Mouse (Mus musculus): ENCODE results near the gene Traf5. TPM values are rescaled to one million over a fixed set of nuclear protein-coding genes. Genes with fewer than 3 reads are reported as not detected.

Gene Traf5
- polyA plus RNA-seq, 1 experiment, result 10.1 TPM

DNA sequence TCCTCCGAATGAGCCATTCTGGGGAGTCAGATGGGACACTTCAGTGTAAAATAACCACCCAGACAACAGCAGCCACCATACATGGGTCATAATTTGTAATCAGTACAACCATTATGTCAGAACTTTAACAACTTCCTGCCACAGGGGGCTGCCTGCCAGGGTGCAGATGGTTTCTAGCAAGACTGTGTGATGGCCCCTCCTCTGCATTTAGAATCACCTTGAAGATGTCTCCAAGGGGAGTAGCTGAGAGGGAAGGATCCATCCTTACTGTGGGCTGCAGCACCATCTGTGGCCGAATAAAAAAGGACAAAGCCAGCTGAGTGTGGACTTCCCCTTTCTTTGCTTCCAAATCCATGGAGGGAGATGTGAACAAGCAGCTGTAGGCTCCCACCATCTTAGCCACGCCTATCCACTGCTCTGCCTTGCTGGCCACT lies 21.7 kb downstream of the Traf5 start:
- H3K36me3 ChIP-seq (ENCODE audit: control insufficient read depth, insufficient read depth, low read length), result no peaks in the 10 kb centered on the region
- no peak overlapping the region for H3K4me3 ChIP-seq (ENCODE audit: control insufficient read depth, insufficient read depth, low read length)
- H3K27me3 ChIP-seq (ENCODE audit: control insufficient read depth, insufficient read depth, low read length), result no peaks in the 10 kb centered on the region
- H3K4me1 ChIP-seq (replicated peaks; ENCODE audit: control insufficient read depth, insufficient read depth, low read length), result peaks cover 9% of the 10 kb centered on the region; the same call in 1 of the 2 replicates
- DNase-seq, result no peak
- H3K27ac ChIP-seq (ENCODE audit: control insufficient read depth, insufficient read depth, low read length), result no peak overlapping the region
- WGBS, result 25% methylated on average over 3 of the region's 3 CpGs
- TF ChIP-seq CTCF (IDR thresholded peaks at IDR 0.05; ENCODE audit: borderline replicate concordance, control insufficient read depth, extremely low read depth, insufficient read depth, low read length, poor library complexity) (no peak), POLR2A (IDR thresholded peaks at IDR 0.05; ENCODE audit: control insufficient read depth, extremely low read depth, insufficient read depth, low read length, poor library complexity) (no peak)

DNA sequence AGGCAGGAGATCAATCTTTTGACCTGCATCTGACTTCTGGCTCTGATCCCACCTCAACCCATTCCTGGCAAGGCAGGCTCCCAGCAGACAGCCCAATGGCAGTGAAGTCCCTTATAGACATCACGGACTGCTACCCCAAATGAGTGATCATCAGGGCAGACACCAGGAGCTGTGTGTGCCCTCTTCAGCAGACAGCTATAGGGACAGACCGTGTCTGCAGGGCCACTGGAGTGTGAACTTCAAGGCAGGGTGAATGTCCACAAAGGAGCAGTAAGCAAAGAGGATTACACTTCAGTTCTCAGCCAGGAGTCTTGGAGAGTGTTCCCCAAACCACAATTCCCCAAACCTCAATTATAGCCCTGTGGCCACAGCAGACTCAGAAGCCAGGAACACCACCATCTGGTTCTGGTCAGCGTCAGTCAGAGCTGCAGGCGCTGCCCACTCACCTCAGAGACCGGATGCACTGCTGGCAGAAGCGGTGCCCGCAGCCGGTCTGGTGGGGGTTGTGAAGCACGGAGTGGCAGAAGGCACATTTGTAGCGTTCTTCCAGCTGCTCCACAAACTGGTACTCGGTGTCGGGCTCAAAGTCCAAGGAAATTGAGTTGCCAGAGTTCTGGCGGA lies 22.3 kb downstream of the Traf5 start:
- H3K27ac ChIP-seq (ENCODE audit: control insufficient read depth, insufficient read depth, low read length), result no peak overlapping the region
- DNase-seq, result no peak
- H3K27me3 ChIP-seq (ENCODE audit: control insufficient read depth, insufficient read depth, low read length), result no peaks in the 10 kb centered on the region
- TF ChIP-seq POLR2A (IDR thresholded peaks at IDR 0.05; ENCODE audit: control insufficient read depth, extremely low read depth, insufficient read depth, low read length, poor library complexity), result no peak
- TF ChIP-seq CTCF (IDR thresholded peaks at IDR 0.05; ENCODE audit: borderline replicate concordance, control insufficient read depth, extremely low read depth, insufficient read depth, low read length, poor library complexity), result no peak
- H3K4me1 ChIP-seq (replicated peaks; ENCODE audit: control insufficient read depth, insufficient read depth, low read length), result peaks cover 9% of the 10 kb centered on the region; the same call in 1 of the 2 replicates
- 27% methylated on average over 13 of the region's 13 CpGs for WGBS
- no peaks in the 10 kb centered on the region for H3K36me3 ChIP-seq (ENCODE audit: control insufficient read depth, insufficient read depth, low read length)
- no peak overlapping the region for H3K4me3 ChIP-seq (ENCODE audit: control insufficient read depth, insufficient read depth, low read length)

DNA sequence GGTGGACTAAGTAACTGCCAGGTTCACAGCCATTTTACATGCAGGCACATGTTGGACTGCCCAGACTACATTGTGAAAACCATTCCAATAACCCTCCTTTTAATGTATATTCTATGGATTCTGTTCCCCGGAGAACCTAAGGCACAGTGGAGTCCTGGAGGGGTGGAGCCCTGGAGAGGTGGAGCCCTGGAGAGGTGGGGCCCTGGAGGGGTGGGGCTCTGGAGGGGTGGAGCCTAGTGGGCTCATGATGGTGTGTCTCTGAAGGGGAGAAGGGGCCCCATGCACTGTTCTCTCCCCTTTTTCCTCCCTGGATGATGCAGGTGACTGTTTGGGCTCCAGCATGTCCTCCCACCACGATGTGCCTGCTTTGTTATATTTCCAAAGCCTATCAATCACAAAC lies 24.2 kb downstream of the Traf5 start:
- 91% methylated on average over 2 of the region's 2 CpGs for WGBS
- Histone ChIP-seq H3K4me1 (replicated peaks; ENCODE audit: control insufficient read depth, insufficient read depth, low read length) (peaks cover 9% of the 10 kb centered on the region; the same call in 1 of the 2 replicates), H3K27me3 (ENCODE audit: control insufficient read depth, insufficient read depth, low read length) (no peaks in the 10 kb centered on the region), H3K4me3 (ENCODE audit: control insufficient read depth, insufficient read depth, low read length) (no peak overlapping the region), H3K27ac (ENCODE audit: control insufficient read depth, insufficient read depth, low read length) (no peak overlapping the region), H3K36me3 (ENCODE audit: control insufficient read depth, insufficient read depth, low read length) (no peaks in the 10 kb centered on the region)
- DNase-seq, result no peak
- TF ChIP-seq POLR2A (IDR thresholded peaks at IDR 0.05; ENCODE audit: control insufficient read depth, extremely low read depth, insufficient read depth, low read length, poor library complexity), result no peak
- TF ChIP-seq CTCF (IDR thresholded peaks at IDR 0.05; ENCODE audit: borderline replicate concordance, control insufficient read depth, extremely low read depth, insufficient read depth, low read length, poor library complexity), result no peak

DNA sequence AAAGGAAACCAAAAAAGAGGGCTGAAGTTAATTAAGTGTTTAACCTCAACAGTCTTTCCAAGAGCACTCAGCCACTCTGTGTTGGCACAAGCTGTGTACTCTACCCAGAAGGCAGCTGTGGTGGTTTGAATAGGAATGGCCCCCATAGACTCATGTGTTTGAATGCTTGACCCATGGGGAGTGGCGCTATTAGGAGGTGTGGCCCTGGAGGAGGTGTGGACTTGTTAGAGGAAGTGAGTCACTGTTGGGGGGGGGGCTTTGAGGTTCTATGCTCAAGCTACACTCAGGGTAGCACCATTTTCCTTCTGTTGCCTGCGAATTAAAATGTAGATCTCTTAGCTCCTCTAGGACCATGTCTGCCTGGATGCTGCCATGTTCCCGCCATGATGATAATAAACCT lies 25.4 kb downstream of the Traf5 start:
- H3K36me3 ChIP-seq (ENCODE audit: control insufficient read depth, insufficient read depth, low read length), result no peaks in the 10 kb centered on the region
- TF ChIP-seq CTCF (IDR thresholded peaks at IDR 0.05; ENCODE audit: borderline replicate concordance, control insufficient read depth, extremely low read depth, insufficient read depth, low read length, poor library complexity) (no peak), POLR2A (IDR thresholded peaks at IDR 0.05; ENCODE audit: control insufficient read depth, extremely low read depth, insufficient read depth, low read length, poor library complexity) (no peak)
- H3K4me3 ChIP-seq (ENCODE audit: control insufficient read depth, insufficient read depth, low read length), result no peak overlapping the region
- no peak overlapping the region for H3K27ac ChIP-seq (ENCODE audit: control insufficient read depth, insufficient read depth, low read length)
- H3K4me1 ChIP-seq (replicated peaks; ENCODE audit: control insufficient read depth, insufficient read depth, low read length), result peaks cover 9% of the 10 kb centered on the region; the same call in 1 of the 2 replicates
- no peaks in the 10 kb centered on the region for H3K27me3 ChIP-seq (ENCODE audit: control insufficient read depth, insufficient read depth, low read length)
- whole genome bisulfite sequencing, result 96% methylated on average over 3 of the region's 3 CpGs
- DNase-seq, result no peak

DNA sequence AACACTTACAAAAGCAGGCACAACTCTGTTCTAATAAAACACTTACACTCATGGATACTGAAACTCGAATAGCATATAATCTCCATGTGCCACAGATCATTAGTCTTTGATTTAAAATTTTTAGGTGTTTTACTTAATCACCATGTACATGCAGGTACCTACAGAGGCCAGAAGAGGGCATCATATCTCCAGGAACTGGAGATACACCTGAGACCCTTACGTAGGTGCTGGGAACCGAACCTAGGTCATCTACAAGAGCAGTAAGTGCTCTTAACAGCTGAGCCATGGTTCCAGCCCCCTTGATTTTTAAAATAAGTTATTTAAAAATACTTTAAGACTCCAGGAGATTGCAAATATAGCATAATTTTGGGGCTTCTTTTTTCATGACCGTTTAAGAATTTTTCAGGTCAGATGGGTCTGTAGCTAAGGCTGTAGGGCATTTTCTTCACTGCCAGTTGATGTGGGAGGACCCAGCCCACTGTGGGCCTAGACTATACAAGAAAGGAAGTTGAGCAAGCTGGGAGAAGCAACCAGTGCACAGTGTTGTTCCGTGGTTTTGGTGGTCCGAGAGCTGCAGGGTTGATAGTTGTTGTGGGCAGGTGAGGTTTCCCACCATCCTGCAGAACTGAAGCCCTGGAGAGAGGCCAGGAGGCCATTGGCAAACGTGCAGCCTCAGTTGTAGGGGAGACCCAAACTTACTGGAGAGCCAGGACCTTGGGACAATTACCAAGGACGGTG lies 29.0 kb downstream of the Traf5 start:
- no peak for DNase-seq
- no peak overlapping the region for H3K4me3 ChIP-seq (ENCODE audit: control insufficient read depth, insufficient read depth, low read length)

DNA sequence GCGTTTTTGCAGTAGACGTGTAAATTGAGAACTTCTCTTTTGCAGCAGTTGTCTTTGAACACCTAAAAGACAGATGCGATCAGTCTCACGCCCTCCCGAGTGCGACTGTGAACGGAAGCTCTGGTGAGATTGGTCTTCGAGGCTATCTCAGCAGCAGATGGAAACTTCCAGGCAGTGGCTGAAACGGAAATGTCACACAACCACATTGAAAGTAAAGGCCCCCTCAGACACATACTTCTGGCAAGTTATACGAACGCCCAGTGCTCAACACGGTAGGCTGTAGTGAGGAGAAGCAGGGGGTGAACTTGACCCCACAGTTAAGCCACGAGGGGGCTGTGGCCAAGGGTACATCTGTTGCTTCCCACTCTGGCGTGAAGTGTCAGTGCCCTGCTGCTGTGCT lies 29.7 kb downstream of the Traf5 start:
- H3K27ac ChIP-seq (ENCODE audit: control insufficient read depth, insufficient read depth, low read length), result no peak overlapping the region
- no peaks in the 10 kb centered on the region for H3K36me3 ChIP-seq (ENCODE audit: control insufficient read depth, insufficient read depth, low read length)

More for the DNA sequence above, 29.0 kb downstream of the Traf5 start:
- H3K27ac ChIP-seq (ENCODE audit: control insufficient read depth, insufficient read depth, low read length), result no peak overlapping the region
- TF ChIP-seq CTCF (IDR thresholded peaks at IDR 0.05; ENCODE audit: borderline replicate concordance, control insufficient read depth, extremely low read depth, insufficient read depth, low read length, poor library complexity) (no peak), POLR2A (IDR thresholded peaks at IDR 0.05; ENCODE audit: control insufficient read depth, extremely low read depth, insufficient read depth, low read length, poor library complexity) (no peak)
- WGBS, result 64% methylated on average over 8 of the region's 8 CpGs
- no peaks in the 10 kb centered on the region for H3K27me3 ChIP-seq (ENCODE audit: control insufficient read depth, insufficient read depth, low read length)
- H3K36me3 ChIP-seq (ENCODE audit: control insufficient read depth, insufficient read depth, low read length), result no peaks in the 10 kb centered on the region
- no peaks in the 10 kb centered on the region for H3K4me1 ChIP-seq (replicated peaks; ENCODE audit: control insufficient read depth, insufficient read depth, low read length)

More for the DNA sequence above, 29.7 kb downstream of the Traf5 start:
- Histone ChIP-seq H3K27me3 (ENCODE audit: control insufficient read depth, insufficient read depth, low read length) (no peaks in the 10 kb centered on the region), H3K4me3 (ENCODE audit: control insufficient read depth, insufficient read depth, low read length) (no peak overlapping the region), H3K4me1 (replicated peaks; ENCODE audit: control insufficient read depth, insufficient read depth, low read length) (no peaks in the 10 kb centered on the region)
- no peak for TF ChIP-seq CTCF (IDR thresholded peaks at IDR 0.05; ENCODE audit: borderline replicate concordance, control insufficient read depth, extremely low read depth, insufficient read depth, low read length, poor library complexity)
- no peak for TF ChIP-seq POLR2A (IDR thresholded peaks at IDR 0.05; ENCODE audit: control insufficient read depth, extremely low read depth, insufficient read depth, low read length, poor library complexity)
- DNase-seq, result no peak
- WGBS, result 84% methylated on average over 14 of the region's 14 CpGs
